Mouse (Mus musculus) limb, embryonic 13.5 days (tissue): ENCODE measurements around the gene Cldn4. TPM values are rescaled to one million over a fixed set of nuclear protein-coding genes. Genes with fewer than 3 reads are reported as not detected.

Experiments used
- ATAC-seq: fragments of 200-750 bp; cut with Nextera tagmentation; 2 replicates; pipeline ENCODE4 v1.8.0; 2017; ENCODE audit warnings: low read depth, moderate number of reproducible peaks, moderate TSS enrichment; ENCODE audit not compliant: low FRiP score
- H3K27ac ChIP-seq: fragments of 300-500 bp; sonication (generic); 2 replicates; pipeline ENCODE4 v1.5.1; 2015; ENCODE audit warnings: inconsistent platforms, mild to moderate bottlenecking, moderate library complexity
- H3K27me3 ChIP-seq: fragments of 300-500 bp; sonication (generic); 2 replicates; pipeline ENCODE4 v1.6.1; 2015; ENCODE audit warnings: mild to moderate bottlenecking, inconsistent platforms
- H3K36me3 ChIP-seq: fragments of 300-500 bp; sonication (generic); 2 replicates; pipeline ENCODE4 v1.6.1; 2015; ENCODE audit warnings: inconsistent platforms, mild to moderate bottlenecking, moderate library complexity
- H3K4me1 ChIP-seq: fragments of 300-500 bp; sonication (generic); 2 replicates; pipeline ENCODE4 v1.6.1; 2015; ENCODE audit warnings: inconsistent platforms
- H3K4me2 ChIP-seq: fragments of 300-500 bp; sonication (generic); replicated peaks from 2 replicates; pipeline ENCODE4 v1.6.1; 2015; ENCODE audit warnings: inconsistent platforms, mild to moderate bottlenecking, moderate library complexity
- H3K4me3 ChIP-seq: fragments of 300-500 bp; sonication (generic); 2 replicates; pipeline ENCODE4 v1.5.1; 2015; ENCODE audit warnings: moderate library complexity, mild to moderate bottlenecking, inconsistent platforms
- H3K9ac ChIP-seq: fragments of 300-500 bp; sonication (generic); 2 replicates; pipeline ENCODE4 v1.6.1; 2015; ENCODE audit warnings: mild to moderate bottlenecking, inconsistent platforms
- H3K9me3 ChIP-seq: fragments of 300-500 bp; sonication (generic); 2 replicates; pipeline ENCODE4 v1.6.1; 2016; ENCODE audit warnings: inconsistent platforms
- WGBS: fragments of 180-500 bp; shearing (Covaris S2); methylation state at CpG from one replicate; pipeline ENCODE4 v1.1.7; 2015; 5-methylcytosine and 5-hydroxymethylcytosine counted together
- polyA plus RNA-seq: library from polyadenylated mRNA; unstranded; fragments of >200 nt; fragmentation: Nextera tagmentation; extraction: Ambion mirVana; gene quantifications from 2 replicates; pipeline ENCODE4 v1.2.1, GENCODE M21; 2015

The Cldn4 gene
- polyA plus RNA-seq, 1 experiment from 2014 or later: 18.9 TPM

DNA sequence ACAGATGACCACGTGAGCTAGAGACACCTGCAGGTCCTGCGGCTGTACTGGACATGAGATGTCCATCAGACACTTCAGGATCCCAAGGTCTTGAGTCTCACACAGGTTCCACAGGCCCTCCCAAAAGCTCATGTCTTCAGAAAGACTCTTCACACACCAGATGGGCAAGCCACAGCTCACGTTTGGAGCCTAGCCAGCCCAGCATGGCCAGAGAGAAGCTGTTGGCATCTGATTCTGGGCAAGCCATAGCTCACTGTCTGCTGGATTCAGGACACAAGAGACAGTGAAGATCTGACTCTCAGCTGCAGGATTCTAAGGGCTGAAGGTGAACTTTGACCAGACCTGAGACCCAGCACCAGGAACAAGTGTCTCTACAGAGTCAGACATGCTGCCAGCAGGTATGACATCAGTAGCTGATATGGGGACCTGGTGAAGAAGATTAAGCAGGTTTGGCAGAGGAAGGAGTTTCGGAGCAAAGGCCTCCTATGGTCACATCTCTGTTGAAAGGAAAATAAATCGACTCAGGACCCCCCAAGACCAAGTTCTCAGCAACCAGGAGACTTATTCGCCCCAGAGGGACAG is 26.5 kb downstream of the Cldn4 start:
- H3K9me3 ChIP-seq: peaks cover 4% of the 10 kb centered on the region; the same call in 1 of the 2 replicates
- no peak overlapping the region for H3K27ac ChIP-seq
- H3K9ac ChIP-seq: no peak overlapping the region
- no peaks in the 10 kb centered on the region for H3K4me1 ChIP-seq
- H3K4me2 ChIP-seq: no peak overlapping the region
- WGBS: 77% methylated on average over 6 of the region's 6 CpGs
- no peaks in the 10 kb centered on the region for H3K36me3 ChIP-seq
- H3K4me3 ChIP-seq: no peak overlapping the region
- ATAC-seq: no peak
- H3K27me3 ChIP-seq: no peaks in the 10 kb centered on the region

DNA sequence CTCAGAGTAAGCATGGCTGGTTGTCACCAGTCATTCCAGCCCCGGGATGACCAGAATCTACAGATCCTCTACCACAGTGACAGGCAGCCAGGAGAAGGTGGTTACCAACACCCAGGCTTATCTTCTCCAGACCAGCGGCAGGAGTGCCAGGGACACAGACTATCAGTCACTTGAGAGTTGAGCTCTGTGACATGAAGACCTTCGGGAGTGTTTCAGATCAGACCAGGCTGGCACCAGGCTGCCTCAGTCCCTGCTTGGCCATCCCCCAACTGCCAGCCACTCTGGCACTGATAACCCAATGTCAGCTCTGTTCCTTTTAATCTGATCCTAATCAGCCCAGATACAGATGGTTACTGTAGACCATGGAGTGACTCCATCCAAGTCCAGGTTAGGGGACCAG is 27.6 kb downstream of the Cldn4 start:
- H3K4me2 ChIP-seq: no peak overlapping the region
- H3K4me3 ChIP-seq: no peak overlapping the region
- 87% methylated on average over 3 of the region's 3 CpGs for WGBS
- H3K27me3 ChIP-seq: no peaks in the 10 kb centered on the region
- no peak for ATAC-seq
- H3K9ac ChIP-seq: no peak overlapping the region
- H3K4me1 ChIP-seq: no peaks in the 10 kb centered on the region
- no peaks in the 10 kb centered on the region for H3K36me3 ChIP-seq
- no peak overlapping the region for H3K27ac ChIP-seq
- peaks cover 4% of the 10 kb centered on the region; the same call in 1 of the 2 replicates for H3K9me3 ChIP-seq

DNA sequence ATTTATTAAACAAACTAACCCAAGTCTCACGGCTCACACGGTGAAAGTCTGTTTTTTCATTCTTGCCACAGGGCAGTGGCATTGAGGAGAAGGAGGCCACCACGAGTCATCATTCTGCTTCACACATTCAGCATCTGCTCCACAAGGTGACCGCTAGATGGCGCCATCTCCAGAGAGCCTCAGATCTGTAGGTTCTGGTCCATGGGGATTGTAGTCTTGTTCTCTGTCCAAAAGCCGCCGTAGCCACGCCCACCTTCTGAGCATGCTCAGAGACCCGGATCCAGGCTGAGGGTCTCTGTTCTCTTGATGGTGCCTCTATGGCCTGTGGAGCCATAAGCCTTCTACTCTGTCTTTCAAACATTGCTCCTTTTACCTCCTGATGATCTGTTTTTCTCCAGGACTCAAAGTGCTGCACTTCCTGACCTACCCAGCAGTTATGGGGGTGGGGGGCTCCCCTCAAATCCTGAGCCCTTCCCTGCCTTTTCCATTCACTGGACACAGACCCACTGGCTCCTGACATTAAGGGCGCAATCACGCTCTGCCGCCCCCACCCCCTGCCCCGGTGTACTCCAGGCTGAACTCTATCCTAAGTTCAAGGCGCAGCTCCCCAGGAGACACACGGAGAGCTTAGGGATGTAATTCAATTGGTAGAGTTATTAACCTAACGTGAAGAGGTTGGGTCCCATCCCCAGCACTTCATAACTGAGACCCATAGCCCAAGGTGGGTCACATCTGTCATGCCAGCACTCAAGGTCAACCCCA is 28.5 kb downstream of the Cldn4 start:
- H3K4me3 ChIP-seq: no peak overlapping the region
- H3K27ac ChIP-seq: no peak overlapping the region
- no peaks in the 10 kb centered on the region for H3K4me1 ChIP-seq
- H3K9me3 ChIP-seq: peaks cover 4% of the 10 kb centered on the region; the same call in 1 of the 2 replicates
- no peak overlapping the region for H3K4me2 ChIP-seq
- WGBS: 49% methylated on average over 16 of the region's 16 CpGs
- ATAC-seq: no peak
- no peak overlapping the region for H3K9ac ChIP-seq
- H3K27me3 ChIP-seq: no peaks in the 10 kb centered on the region
- no peaks in the 10 kb centered on the region for H3K36me3 ChIP-seq

DNA sequence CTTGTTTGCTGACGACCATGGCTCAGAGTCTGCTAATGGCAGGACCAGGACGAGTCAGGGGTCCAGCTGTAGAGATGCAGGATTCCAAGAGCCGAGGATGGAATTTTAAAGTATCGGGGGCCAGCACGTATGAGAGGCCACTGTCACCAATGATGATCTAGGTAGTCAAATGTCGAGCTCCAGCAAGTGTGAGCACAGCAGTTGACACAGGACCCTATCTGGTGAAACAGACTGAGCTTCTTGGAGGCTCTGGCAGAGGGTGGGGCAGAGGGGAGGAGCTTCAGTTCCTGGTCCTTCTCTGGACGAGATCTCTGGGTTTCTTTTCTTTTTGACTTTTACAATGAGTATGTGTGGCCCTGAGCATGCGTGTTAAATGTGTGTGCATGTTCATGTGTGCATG is 31.4 kb downstream of the Cldn4 start, which contains the start of gene Cldn13:
Cldn13 (minus strand) TSS at position 216 of the 400 bp plus-strand sequence.
- 84% methylated on average over 8 of the region's 8 CpGs for WGBS
- Histone ChIP-seq H3K9ac (no peak within 1 kb of the TSS), H3K4me1 (no peaks in the 10 kb centered on the region), H3K36me3 (no peaks in the 10 kb centered on the region), H3K27ac (no peak within 1 kb of the TSS), H3K9me3 (peaks cover 4% of the 10 kb centered on the region; the same call in 1 of the 2 replicates), H3K27me3 (no peaks in the 10 kb centered on the region), H3K4me2 (no peak within 1 kb of the TSS), H3K4me3 (no peak within 1 kb of the TSS)
- ATAC-seq: no peak

DNA sequence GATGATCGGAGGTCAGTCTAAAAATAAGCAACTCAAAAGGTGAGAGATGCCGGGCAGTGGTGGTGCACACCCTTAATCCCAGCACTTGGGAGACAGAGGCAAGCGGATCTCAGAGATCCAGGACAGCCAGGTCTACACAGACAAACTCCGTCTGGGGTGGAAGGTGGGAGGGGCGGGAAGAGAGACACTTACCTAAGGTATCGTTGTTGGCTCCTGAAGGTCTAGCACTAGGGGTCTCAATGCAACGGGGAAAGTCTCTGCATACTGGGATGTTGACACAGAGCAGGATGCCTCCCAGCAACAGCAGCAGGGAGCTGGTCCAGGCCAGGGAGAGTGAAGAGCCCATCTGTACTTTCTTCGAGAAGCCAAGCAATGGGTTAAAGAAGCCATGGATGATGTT is 32.2 kb downstream of the Cldn4 start:
- H3K9me3 ChIP-seq: peaks cover 4% of the 10 kb centered on the region; the same call in 1 of the 2 replicates
- no peaks in the 10 kb centered on the region for H3K4me1 ChIP-seq
- H3K27ac ChIP-seq: no peak overlapping the region
- WGBS: 80% methylated on average over 8 of the region's 8 CpGs
- no peak overlapping the region for H3K4me3 ChIP-seq
- no peaks in the 10 kb centered on the region for H3K36me3 ChIP-seq
- no peak overlapping the region for H3K9ac ChIP-seq
- H3K4me2 ChIP-seq: no peak overlapping the region
- no peaks in the 10 kb centered on the region for H3K27me3 ChIP-seq
- ATAC-seq: no peak

- H3K36me3 ChIP-seq: no peaks in the 10 kb centered on the region
- WGBS: 84% methylated on average over 4 of the region's 4 CpGs
- H3K27me3 ChIP-seq: no peaks in the 10 kb centered on the region
- H3K9ac ChIP-seq: no peak overlapping the region
- no peak for ATAC-seq
- no peak overlapping the region for H3K4me3 ChIP-seq
- H3K9me3 ChIP-seq: peaks cover 4% of the 10 kb centered on the region; the same call in 1 of the 2 replicates
- H3K4me2 ChIP-seq: no peak overlapping the region
- H3K27ac ChIP-seq: no peak overlapping the region
- H3K4me1 ChIP-seq: no peaks in the 10 kb centered on the region
Observed at GRCm38 (mm10) chr5:134913753-134914152, 33.0 kb downstream of the Cldn4 start.

- 77% methylated on average over 3 of the region's 3 CpGs for WGBS
- Histone ChIP-seq H3K4me2 (no peak overlapping the region), H3K27me3 (no peaks in the 10 kb centered on the region), H3K27ac (no peak overlapping the region), H3K4me3 (no peak overlapping the region), H3K9me3 (peaks cover 4% of the 10 kb centered on the region; the same call in 1 of the 2 replicates), H3K9ac (no peak overlapping the region), H3K4me1 (no peaks in the 10 kb centered on the region), H3K36me3 (no peaks in the 10 kb centered on the region)
- ATAC-seq: no peak
Observed at GRCm38 (mm10) chr5:134913352-134913751, 33.4 kb downstream of the Cldn4 start.

DNA sequence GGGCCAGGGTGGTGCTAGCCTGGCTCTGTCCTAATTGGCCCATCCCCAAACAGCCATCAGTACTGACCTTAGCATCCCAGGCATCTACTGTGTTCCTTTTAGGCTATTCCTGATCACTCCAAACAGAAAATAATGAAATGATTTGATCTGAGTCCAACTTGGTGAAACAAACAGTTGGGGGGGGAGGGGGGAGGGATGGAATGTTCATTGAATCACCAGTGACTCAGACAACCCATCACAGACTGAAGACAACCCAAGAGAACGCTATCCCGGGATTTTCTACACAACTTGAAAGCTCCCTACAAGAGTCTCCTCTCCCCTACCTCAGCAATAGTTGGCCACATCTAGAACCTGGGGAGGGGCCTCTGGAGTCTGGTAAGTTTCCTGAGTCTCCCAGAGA is 34.8 kb downstream of the Cldn4 start:
- Histone ChIP-seq H3K9ac (no peak overlapping the region), H3K27me3 (no peaks in the 10 kb centered on the region), H3K9me3 (no peaks in the 10 kb centered on the region), H3K4me3 (no peak overlapping the region), H3K4me1 (no peaks in the 10 kb centered on the region), H3K4me2 (no peak overlapping the region), H3K27ac (no peak overlapping the region), H3K36me3 (no peaks in the 10 kb centered on the region)
- no peak for ATAC-seq
- 93% methylated on average over 2 of the region's 2 CpGs for WGBS

DNA sequence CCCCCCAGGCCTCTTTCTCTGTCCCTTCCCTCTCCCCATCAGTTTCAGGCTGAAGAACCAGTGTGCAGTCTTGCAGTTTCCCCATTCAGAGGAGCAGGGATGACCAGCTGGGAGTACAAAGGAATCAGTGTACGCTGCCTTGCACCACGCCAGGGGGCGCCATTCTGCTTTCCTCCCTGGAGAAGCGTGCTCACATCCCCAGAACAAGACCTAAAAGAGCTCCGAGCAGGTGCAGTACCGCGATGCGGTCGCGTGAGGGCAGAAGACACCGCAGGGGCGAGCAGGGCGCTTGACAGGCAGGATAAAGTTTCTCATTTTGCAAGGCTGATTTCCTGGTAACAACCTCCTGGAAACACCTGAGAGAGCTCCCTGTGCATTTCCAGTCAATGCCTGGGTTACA is 39.6 kb downstream of the Cldn4 start:
- H3K36me3 ChIP-seq: no peaks in the 10 kb centered on the region
- H3K27me3 ChIP-seq: no peaks in the 10 kb centered on the region
- H3K9me3 ChIP-seq: no peaks in the 10 kb centered on the region
- WGBS: under 1% methylated on average over 13 of the region's 13 CpGs
- no peak overlapping the region for H3K9ac ChIP-seq
- no peaks in the 10 kb centered on the region for H3K4me1 ChIP-seq
- no peak overlapping the region for H3K4me3 ChIP-seq
- peak; percentile 78; the same call in 1 of the 2 replicates for ATAC-seq
- H3K27ac ChIP-seq: no peak overlapping the region
- 0 out of 2 replicates have a peak overlapping the region, but pooled peaks have one; percentile 2 for H3K4me2 ChIP-seq

GRCm38 (mm10) chr5:134906633-134907032 is 40.1 kb downstream of the Cldn4 start, which contains the start of gene Tmem270:
TSS of gene Tmem270 (minus strand) at chr5:134906733.
- Histone ChIP-seq H3K4me2 (0 out of 2 replicates have a peak within 1 kb of the TSS, but pooled peaks have one; percentile 2), H3K9ac (no peak within 1 kb of the TSS), H3K4me3 (no peak within 1 kb of the TSS), H3K27ac (no peak within 1 kb of the TSS), H3K4me1 (peaks cover under 1% of the 10 kb centered on the region), H3K36me3 (no peaks in the 10 kb centered on the region), H3K9me3 (no peaks in the 10 kb centered on the region), H3K27me3 (no peaks in the 10 kb centered on the region)
- no peak for ATAC-seq
- WGBS: 82% methylated on average over 6 of the region's 6 CpGs

DNA sequence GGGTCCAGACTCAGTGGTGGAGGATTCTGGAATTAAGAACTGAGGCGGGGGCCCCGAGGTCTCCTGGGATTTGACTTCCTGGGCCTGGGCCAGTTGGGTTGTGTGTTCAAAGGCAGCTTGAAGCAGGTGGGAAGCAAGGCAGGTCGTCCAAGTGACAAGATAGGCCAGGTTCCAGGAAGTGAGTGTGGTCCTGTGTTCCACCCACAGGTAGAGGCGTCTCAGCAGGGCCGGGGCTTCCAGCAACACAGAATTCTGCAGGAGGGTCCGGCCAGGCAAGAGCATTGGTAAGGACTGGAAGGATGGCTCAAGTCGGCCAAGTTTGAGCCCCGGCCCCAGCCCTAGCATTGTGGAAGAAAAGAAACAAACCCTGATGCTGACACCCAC is 45.1 kb downstream of the Cldn4 start:
- Histone ChIP-seq H3K4me1 (peaks cover 28% of the 10 kb centered on the region), H3K36me3 (no peaks in the 10 kb centered on the region), H3K9me3 (no peaks in the 10 kb centered on the region), H3K27ac (no peak overlapping the region), H3K4me2 (no peak overlapping the region), H3K4me3 (no peak overlapping the region), H3K9ac (0 out of 2 replicates have a peak overlapping the region, but pooled peaks have one; percentile 8), H3K27me3 (no peaks in the 10 kb centered on the region)
- WGBS: 58% methylated on average over 8 of the region's 8 CpGs
- ATAC-seq: peak; percentile 1; the same call in 1 of the 2 replicates

GRCm38 (mm10) chr5:134901012-134901643 is 45.6 kb downstream of the Cldn4 start:
- no peaks in the 10 kb centered on the region for H3K9me3 ChIP-seq
- H3K4me1 ChIP-seq: peaks cover 33% of the 10 kb centered on the region
- H3K36me3 ChIP-seq: no peaks in the 10 kb centered on the region
- H3K4me2 ChIP-seq: 0 out of 2 replicates have a peak overlapping the region, but pooled peaks have one; percentile 16
- no peak overlapping the region for H3K27ac ChIP-seq
- 29% methylated on average over 12 of the region's 12 CpGs for WGBS
- no peak overlapping the region for H3K4me3 ChIP-seq
- peak; percentile 74 for ATAC-seq
- 0 out of 2 replicates have a peak overlapping the region, but pooled peaks have one; percentile 8 for H3K9ac ChIP-seq
- H3K27me3 ChIP-seq: no peaks in the 10 kb centered on the region
